Mouse (Mus musculus) retina, postnatal 7 days (tissue): ENCODE measurements around the gene Tmem219.

ENCODE experiments used
- DNase-seq: peaks from one replicate; pipeline ENCODE4 v3.0.0-alpha.2; 2012; ENCODE audit warnings: low read depth, low spot score

Gene Tmem219

DNA sequence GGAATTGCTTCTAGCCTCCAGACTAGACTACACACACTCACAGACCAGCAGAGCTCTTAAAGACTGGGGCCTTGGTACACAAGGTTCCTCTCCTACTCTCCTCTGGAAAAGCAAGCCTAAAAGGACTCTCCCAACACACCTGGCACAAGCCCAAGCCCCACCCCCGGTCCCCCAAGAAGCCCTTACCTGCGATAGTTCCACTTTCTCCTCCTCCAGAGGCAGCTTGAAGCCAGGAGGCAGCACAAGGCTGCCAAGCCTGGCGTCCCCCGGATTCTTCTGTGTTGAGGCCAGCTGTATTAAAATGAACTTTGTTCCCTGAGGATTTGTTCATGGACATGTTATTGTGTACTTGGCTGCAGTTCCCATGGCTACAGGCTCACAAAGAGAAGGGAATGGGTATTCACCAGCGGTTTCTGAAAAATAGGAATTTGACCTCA is at the start of gene Tmem219:
Tmem219 (minus strand) TSS at position 294 of the 437 bp plus-strand sequence.
- DNase-seq, result no peak

DNA sequence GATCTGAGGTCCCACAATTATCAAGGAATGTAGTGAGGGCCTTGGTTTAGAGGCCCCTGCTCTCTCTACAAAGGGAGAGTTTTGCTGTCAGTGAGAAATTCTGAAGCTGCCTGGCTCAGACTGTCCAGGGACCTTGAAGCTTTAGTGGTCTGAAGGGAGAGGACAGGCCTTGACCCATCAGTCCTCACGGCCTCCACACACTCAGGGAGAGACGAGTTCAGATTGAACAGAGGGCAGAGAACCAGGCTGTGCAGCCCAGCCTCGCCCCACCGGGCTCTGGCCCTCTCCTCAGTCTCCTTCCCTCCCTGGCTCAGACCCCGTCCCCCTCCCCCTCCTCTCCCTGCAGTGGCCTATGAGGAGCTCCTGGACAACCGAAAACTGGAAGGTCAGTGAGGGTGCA is 44.6 kb upstream of the Tmem219 start:
- no peak for DNase-seq

- DNase-seq, result no peak
Measured at GRCm38 (mm10) chr7:126965568-126965967, 42.9 kb upstream of the Tmem219 start.

DNA sequence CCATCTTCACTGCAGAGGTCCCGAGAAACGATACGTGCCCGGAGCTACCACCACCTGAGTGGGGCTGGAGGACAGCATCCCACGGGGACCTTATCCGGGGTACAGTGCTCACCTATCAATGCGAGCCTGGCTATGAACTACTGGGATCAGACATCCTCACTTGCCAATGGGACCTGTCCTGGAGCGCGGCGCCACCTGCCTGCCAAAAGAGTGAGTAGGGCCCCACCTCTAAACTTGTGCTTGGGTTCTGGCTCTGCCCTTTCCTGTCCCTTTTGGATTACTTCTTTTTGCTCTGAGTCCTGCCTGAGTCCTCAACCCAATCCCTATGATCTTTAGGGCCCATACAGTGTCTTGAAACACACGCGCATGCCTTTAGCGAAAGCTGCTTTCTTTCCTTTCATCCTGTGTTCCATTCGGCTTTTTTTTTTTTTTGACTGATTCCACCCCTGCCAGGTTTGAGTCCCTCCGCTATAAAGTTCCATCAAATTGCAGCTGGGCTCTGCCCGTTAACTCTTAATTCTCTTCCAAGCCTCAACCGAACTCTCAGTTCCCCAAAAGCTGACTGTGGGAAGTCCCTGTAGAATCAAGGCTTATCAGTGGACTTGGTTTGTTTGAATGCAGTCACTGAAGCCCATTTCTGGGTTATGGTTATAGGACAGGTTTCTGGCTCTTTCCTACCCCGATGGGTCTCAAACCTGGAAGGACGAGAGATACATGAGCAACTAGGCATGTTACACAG is 41.0 kb upstream of the Tmem219 start:
- DNase-seq, result no peak

DNA sequence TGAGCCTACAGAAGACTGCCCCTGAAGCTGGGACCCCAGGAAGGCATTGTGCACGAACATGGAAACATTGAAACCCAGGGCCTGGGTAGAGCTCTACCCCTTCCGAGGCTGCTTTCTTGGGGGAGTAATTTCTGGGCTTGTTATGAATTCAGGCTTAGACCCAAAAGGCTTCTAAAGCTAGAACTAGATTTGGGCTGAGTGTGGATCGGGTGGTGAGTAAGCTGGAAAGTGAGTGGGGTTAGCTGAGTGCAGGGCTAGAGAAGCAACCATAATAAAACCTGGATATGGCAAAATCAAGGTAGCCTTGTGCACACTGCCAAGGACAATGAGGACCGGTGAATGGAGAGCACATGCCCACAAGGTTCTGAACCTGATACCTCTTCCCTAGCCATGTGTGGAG is 39.2 kb upstream of the Tmem219 start:
- no peak for DNase-seq

DNA sequence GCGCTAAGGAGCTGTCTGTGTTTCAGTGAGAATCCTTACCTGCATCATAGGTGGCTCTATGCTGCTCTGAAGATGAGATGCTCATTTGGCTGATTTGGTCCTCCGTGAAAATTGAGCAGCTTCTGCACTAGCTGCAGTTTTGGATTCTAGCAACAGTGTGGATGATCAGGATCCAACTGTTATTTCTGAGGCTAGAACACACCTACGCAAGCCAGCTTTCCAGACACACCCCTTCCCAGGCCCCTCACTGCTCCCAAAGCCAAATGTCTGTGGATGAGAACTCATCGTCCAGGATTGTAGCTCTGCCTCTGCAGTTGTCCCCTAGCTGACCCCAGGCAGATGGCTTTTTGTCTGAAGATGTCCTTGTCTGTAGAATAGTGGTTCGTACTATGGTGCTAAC is 38.4 kb upstream of the Tmem219 start:
- DNase-seq, result no peak

- DNase-seq, result no peak
Measured at GRCm38 (mm10) chr7:126959780-126960179, 37.1 kb upstream of the Tmem219 start.

DNA sequence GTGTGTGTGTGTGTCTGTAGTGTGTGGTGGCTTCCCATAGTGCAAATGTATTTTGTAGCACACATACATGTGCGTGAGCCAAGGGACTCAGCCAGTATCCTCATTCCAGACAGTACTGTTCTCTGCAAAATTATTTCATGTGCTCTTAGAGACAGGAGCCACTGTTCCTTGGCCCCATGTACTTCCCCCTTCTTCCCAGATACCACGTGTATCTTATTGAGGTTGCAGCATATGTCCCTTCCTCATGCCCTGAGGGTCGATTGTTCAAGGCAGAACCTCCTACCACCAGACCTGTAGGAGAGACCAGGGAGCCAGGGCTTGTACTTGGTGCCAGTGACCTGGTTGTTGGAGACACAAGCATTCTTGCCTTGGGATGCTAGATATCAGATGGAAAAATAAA is 32.4 kb upstream of the Tmem219 start:
- DNase-seq, result no peak

- DNase-seq, result no peak
Measured at GRCm38 (mm10) chr7:126952646-126953045, 29.9 kb upstream of the Tmem219 start.

DNA sequence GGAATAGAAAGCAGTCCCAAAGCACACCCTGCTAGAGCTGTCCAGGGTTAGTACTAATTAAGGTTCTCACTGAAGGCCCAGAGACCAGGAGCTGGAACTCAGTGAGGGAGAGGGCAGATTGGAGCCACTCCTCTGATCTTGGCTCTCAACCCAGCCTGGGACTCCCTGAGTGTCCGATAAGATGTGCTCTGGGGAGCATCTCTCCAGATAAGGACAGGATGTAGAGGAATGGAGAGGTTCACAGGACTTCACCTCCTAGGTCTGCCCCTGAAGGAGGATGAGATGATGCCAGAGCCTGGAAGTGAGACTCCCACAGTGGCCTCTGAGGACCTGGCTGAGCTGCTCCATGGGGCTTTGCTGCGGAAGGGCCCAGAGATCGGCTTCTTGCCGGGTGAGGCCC is 29.0 kb upstream of the Tmem219 start:
- no peak for DNase-seq

GRCm38 (mm10) chr7:126950647-126951615 is 28.2 kb upstream of the Tmem219 start:
- DNase-seq, result no peak

GRCm38 (mm10) chr7:126949793-126950646 is 27.3 kb upstream of the Tmem219 start, which contains the start of gene Sez6l2:
TSS of gene Sez6l2 (plus strand) at chr7:126950563.
- DNase-seq, result peak; percentile 67

GRCm38 (mm10) chr7:126949403-126949792 is 26.7 kb upstream of the Tmem219 start, which contains the start of gene Asphd1:
TSS of gene Asphd1 (minus strand) at chr7:126949582.
- DNase-seq, result no peak

DNA sequence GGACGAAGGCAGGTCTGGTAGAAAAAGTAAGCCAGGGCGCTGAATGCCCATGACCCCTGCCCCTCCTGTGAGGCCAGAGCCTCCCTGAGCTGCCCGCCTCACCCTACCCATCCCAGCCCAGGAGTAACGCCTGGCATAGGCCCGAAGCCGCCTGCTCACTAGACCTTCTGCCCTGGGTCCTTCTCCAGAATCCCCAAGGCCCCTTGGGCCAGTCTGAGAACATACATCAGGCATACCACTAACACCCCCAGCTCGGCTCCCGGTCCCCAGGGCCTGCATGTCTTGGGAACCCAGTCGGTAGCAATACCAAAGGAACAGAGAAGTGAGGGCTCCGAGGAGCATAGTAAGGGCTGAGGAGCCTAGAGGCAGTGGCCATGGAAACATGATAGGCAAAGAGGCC is 25.9 kb upstream of the Tmem219 start:
- DNase-seq, result no peak

GRCm38 (mm10) chr7:126946530-126946929 is 23.8 kb upstream of the Tmem219 start:
- peak; percentile 28 for DNase-seq

- DNase-seq, result no peak
Measured at GRCm38 (mm10) chr7:126941801-126942200, 19.1 kb upstream of the Tmem219 start.

DNA sequence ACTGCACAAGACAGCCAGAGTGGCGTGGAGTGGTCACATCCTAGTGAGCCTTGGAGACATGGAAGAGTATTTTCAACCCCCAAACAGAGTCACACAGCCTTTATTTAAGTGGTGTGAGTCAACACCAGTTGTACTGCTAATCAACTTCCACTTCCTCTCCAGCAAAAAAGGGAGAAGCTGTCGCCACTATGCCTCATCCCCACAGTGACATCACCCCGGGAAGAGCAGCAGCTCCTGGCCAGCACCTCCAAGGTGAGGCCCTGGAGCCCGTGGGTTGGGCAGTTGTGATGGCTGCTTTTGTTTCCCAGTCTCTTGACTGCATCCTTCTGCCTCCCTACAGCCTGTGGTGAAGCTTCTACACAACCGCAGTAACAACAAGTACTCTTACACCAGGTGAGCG is 18.5 kb upstream of the Tmem219 start:
- no peak for DNase-seq

DNA sequence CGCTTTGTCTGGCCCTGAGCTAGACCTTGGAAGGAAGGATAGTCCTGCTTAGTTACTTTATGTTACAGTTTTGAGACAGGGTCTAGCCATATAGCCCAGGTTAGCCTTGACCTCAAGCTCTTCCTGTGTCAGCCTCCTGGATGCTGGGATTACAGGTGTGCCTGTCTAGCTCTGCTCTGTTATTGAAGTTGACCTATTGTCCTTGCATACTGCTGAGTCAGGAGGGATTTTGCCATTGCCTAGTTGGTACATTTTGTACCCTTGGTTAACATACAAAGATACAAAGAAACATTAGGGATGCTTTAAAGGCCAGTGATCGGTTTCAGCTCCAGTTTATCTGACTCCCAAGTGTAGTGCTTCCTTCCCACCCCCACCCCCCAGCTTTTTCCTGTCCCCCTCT is 9.9 kb upstream of the Tmem219 start:
- DNase-seq, result no peak

GRCm38 (mm10) chr7:126929046-126929445 is 6.3 kb upstream of the Tmem219 start:
- no peak for DNase-seq

DNA sequence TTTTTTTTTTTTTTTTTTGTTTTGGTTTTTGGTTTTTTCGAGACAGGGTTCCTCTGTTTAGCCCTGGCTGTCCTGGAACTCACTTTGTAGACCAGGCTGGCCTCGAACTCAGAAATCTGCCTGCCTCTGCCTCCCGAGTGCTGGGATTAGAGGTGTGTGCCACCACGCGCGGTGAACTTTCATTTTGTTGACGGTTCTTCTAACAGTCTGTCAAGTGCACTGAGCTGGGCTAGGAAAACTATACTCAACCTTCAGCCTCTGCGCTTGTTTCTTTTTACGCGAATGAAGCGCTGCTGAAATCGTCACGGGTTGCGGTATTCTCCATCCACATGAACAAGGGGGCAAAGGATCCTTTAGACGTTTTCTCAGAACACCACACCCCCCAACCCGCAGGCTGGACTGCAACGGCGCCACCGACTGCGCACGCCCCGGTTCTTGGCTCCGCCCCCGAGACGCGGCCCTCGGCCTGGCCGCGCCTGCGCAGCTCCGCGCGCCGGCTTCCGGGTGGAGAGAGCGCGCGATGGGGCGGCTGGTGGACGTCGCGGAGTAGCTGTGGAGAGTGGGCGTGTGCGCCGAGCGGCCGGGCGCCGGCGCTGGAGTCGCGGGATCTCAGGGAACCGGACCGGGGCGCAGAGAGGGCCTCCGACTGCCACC is 5.8 kb upstream of the Tmem219 start, which contains the start of gene Kctd13:
Kctd13 (plus strand) TSS at position 496 of the 654 bp plus-strand sequence.
- DNase-seq, result peak; percentile 88

GRCm38 (mm10) chr7:126926299-126926698 is 3.6 kb upstream of the Tmem219 start:
- DNase-seq, result no peak
